In genomic region chr10:30370542-30370941, GRCm38 (mm10) we compare ENCODE assay signal across 10 mouse cellular contexts.
"Had no signal": no experiment of that assay in that cellular context is flagged by ENCODE, and none has a peak within 500 bp of the region (broad histone marks: within the 10 kb centered on the region; RNA-seq: fewer than 3 reads in every experiment).

No protein-coding gene starts in this region.

- ATAC-seq: liver, embryonic 12.5 days; midbrain, embryonic 13.5 days had no signal

- H3K4me2 ChIP-seq: limb, embryonic 15.5 days; liver, embryonic 12.5 days; lung, embryonic 14.5 days; midbrain, embryonic 13.5 days; neural tube, embryonic 12.5 days had no signal

- H3K4me3 ChIP-seq: limb, embryonic 15.5 days; liver, embryonic 12.5 days; midbrain, embryonic 13.5 days; neural tube, embryonic 12.5 days had no signal

- H3K9ac ChIP-seq: limb, embryonic 15.5 days; liver, embryonic 12.5 days; lung, embryonic 14.5 days; midbrain, embryonic 13.5 days; neural tube, embryonic 12.5 days had no signal

- H3K36me3 ChIP-seq: limb, embryonic 15.5 days; liver, embryonic 12.5 days; midbrain, embryonic 13.5 days; neural tube, embryonic 12.5 days had no signal

- H3K4me1 ChIP-seq: limb, embryonic 15.5 days; liver, embryonic 12.5 days; midbrain, embryonic 13.5 days; neural tube, embryonic 12.5 days had no signal

- H3K27me3 ChIP-seq: limb, embryonic 15.5 days; liver, embryonic 12.5 days; midbrain, embryonic 13.5 days; neural tube, embryonic 12.5 days had no signal

- DNase-seq: kidney, postnatal 25 days; lung, embryonic 14.5 days; lung, postnatal 10 days; lung, postnatal 4 days; thymus, adult 18-20 months; thymus, postnatal 14 days had no signal

- H3K27ac ChIP-seq: limb, embryonic 15.5 days; liver, embryonic 12.5 days; midbrain, embryonic 13.5 days; neural tube, embryonic 12.5 days had no signal

- H3K9me3 ChIP-seq: limb, embryonic 15.5 days; liver, embryonic 12.5 days; midbrain, embryonic 13.5 days; neural tube, embryonic 12.5 days had no signal
